Mouse (Mus musculus): ENCODE data around the gene Lmf1. TPM values are rescaled to one million over a fixed set of nuclear protein-coding genes. Genes with fewer than 3 reads are reported as not detected.

Lmf1 gene
- polyA plus RNA-seq, 1 experiment from 2014 or later: 23.8 TPM

DNA sequence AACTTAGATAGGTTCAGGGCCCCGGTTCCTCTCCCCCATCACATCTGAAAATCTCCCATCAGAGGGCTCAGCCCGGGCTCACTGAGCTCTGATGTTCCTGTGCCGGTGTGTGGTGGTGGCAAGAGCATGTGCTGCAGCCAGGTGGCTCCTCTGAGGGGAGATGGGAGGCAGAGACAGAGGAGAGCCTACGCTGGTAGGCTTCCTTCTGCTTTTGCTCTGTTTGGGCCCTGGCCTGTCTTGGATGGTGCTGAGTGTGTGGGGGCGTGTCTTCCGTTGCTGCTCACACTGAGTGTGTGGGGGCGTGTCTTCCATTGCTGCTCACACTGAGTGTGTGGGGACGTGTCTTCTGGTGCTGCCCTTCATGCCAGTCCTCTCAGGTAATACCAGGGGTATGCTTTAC, 23.5 kb downstream of the Lmf1 start:
- Histone ChIP-seq H3K4me3 (ENCODE audit: low read depth, low read length) (no peak overlapping the region), H3K9me3 (ENCODE audit: control insufficient read depth, low read length) (no peaks in the 10 kb centered on the region), H3K4me1 (ENCODE audit: control insufficient read depth, insufficient read depth, low read length) (peaks cover 24% of the 10 kb centered on the region), H3K27me3 (ENCODE audit: control insufficient read depth, insufficient read depth, low read length) (peaks cover 29% of the 10 kb centered on the region), H3K27ac (replicated peaks; ENCODE audit: low read depth, low read length) (no peak overlapping the region), H3K9ac (ENCODE audit: low read length) (no peak overlapping the region), H3K4me2 (ENCODE audit: low read depth, severe bottlenecking) (no peak overlapping the region), H3K36me3 (ENCODE audit: control insufficient read depth, insufficient read depth, low read length) (no peaks in the 10 kb centered on the region)
- 79% methylated on average over 8 of the region's 8 CpGs for WGBS
- ATAC-seq (ENCODE audit: insufficient number of reproducible peaks, low FRiP score, low TSS enrichment, low read depth) (no peak), DNase-seq (ENCODE audit: low spot score) (no peak)

DNA sequence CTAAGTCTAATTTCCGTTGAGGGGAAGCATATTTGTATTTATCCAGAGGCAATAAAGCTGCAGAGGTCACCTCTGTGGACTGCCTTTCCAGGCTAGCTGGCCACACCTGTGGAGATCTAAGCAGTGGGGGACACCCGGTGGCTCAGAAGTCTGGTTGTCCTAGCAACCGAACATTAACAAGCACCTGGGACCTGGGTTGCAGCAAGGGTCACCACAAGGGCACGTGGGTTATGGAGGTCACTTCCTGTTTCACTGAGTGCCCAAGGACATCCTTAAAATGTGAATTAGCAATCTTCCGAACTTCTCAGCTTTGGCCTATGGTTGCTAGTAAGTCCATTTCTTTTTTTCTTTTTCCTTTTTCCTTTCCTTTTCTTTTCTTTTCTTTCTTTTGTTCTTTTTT, 25.3 kb downstream of the Lmf1 start:
- WGBS: 7% methylated on average over 5 of the region's 5 CpGs
- Histone ChIP-seq H3K4me3 (ENCODE audit: low read depth, low read length) (no peak overlapping the region), H3K9me3 (ENCODE audit: control insufficient read depth, low read length) (no peaks in the 10 kb centered on the region), H3K27me3 (ENCODE audit: control insufficient read depth, insufficient read depth, low read length) (peaks cover 13% of the 10 kb centered on the region; the same call in 1 of the 2 replicates), H3K36me3 (ENCODE audit: control insufficient read depth, insufficient read depth, low read length) (peaks cover 2% of the 10 kb centered on the region; the same call in 1 of the 2 replicates), H3K4me2 (ENCODE audit: low read depth, severe bottlenecking) (no peak overlapping the region), H3K9ac (ENCODE audit: low read length) (no peak overlapping the region), H3K27ac (replicated peaks; ENCODE audit: low read depth, low read length) (no peak overlapping the region), H3K4me1 (ENCODE audit: control insufficient read depth, insufficient read depth, low read length) (peaks cover 21% of the 10 kb centered on the region)
- ATAC-seq (ENCODE audit: insufficient number of reproducible peaks, low FRiP score, low TSS enrichment, low read depth): no peak
- DNase-seq (ENCODE audit: low spot score): peak; percentile 65

GRCm38 (mm10) chr17:25608137-25608785, 29.4 kb downstream of the Lmf1 start:
- Histone ChIP-seq H3K9me3 (ENCODE audit: control insufficient read depth, low read length) (no peaks in the 10 kb centered on the region), H3K36me3 (ENCODE audit: control insufficient read depth, insufficient read depth, low read length) (peaks cover 2% of the 10 kb centered on the region; the same call in 1 of the 2 replicates), H3K4me3 (ENCODE audit: low read depth, low read length) (no peak overlapping the region), H3K27ac (replicated peaks; ENCODE audit: low read depth, low read length) (no peak overlapping the region), H3K9ac (ENCODE audit: low read length) (0 out of 2 replicates have a peak overlapping the region, but pooled peaks have one; percentile 2), H3K27me3 (ENCODE audit: control insufficient read depth, insufficient read depth, low read length) (no peaks in the 10 kb centered on the region), H3K4me1 (ENCODE audit: control insufficient read depth, insufficient read depth, low read length) (peaks cover 25% of the 10 kb centered on the region), H3K4me2 (ENCODE audit: low read depth, severe bottlenecking) (no peak overlapping the region)
- WGBS: 89% methylated on average over 11 of the region's 11 CpGs
- ATAC-seq (ENCODE audit: insufficient number of reproducible peaks, low FRiP score, low TSS enrichment, low read depth) (no peak), DNase-seq (ENCODE audit: low spot score) (no peak)

DNA sequence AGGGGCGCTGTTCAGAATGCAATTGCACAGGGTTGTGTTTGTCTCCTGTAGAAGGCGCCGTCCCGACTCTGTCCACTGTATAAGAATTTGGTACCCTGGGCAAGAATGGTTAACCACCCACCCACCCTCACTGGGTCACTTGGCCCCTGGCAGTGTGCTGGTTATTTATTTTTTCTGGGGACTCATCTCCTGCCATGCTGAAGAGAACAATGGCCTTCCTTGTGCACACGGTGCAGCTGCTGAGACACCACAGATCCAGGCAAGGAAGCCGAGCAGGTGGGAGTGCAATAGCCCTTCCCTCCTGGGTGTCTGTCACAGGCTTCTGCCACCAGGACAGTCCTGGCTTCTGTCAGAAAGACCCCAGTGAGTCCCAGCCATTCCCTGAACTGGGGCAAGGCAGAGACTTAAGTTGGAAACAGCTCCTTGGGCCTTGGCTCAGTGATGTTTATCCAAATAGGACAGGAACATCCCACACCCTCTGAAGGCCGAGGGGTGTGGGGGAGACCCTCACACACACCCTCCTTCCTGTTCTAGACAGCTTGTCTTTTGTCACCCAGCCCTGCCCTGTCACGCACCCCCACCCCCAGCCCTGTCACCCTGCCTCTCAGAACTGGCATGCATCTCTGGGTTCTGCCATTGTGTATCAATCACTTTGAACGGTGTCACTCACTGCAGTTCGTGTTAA, 30.1 kb downstream of the Lmf1 start:
- H3K27me3 ChIP-seq (ENCODE audit: control insufficient read depth, insufficient read depth, low read length): no peaks in the 10 kb centered on the region
- no peak for ATAC-seq (ENCODE audit: insufficient number of reproducible peaks, low FRiP score, low TSS enrichment, low read depth)
- H3K27ac ChIP-seq (replicated peaks; ENCODE audit: low read depth, low read length): no peak overlapping the region
- 78% methylated on average over 10 of the region's 10 CpGs for WGBS
- no peak overlapping the region for H3K4me3 ChIP-seq (ENCODE audit: low read depth, low read length)
- no peak for DNase-seq (ENCODE audit: low spot score)
- peaks cover 2% of the 10 kb centered on the region; the same call in 1 of the 2 replicates for H3K36me3 ChIP-seq (ENCODE audit: control insufficient read depth, insufficient read depth, low read length)
- 0 out of 2 replicates have a peak overlapping the region, but pooled peaks have one; percentile 2 for H3K9ac ChIP-seq (ENCODE audit: low read length)
- no peak overlapping the region for H3K4me2 ChIP-seq (ENCODE audit: low read depth, severe bottlenecking)
- H3K4me1 ChIP-seq (ENCODE audit: control insufficient read depth, insufficient read depth, low read length): peaks cover 18% of the 10 kb centered on the region
- no peaks in the 10 kb centered on the region for H3K9me3 ChIP-seq (ENCODE audit: control insufficient read depth, low read length)

GRCm38 (mm10) chr17:25609506-25609828, 30.6 kb downstream of the Lmf1 start:
- ATAC-seq (ENCODE audit: insufficient number of reproducible peaks, low FRiP score, low TSS enrichment, low read depth): no peak
- Histone ChIP-seq H3K4me2 (ENCODE audit: low read depth, severe bottlenecking) (no peak overlapping the region), H3K4me1 (ENCODE audit: control insufficient read depth, insufficient read depth, low read length) (peaks cover 15% of the 10 kb centered on the region), H3K4me3 (ENCODE audit: low read depth, low read length) (no peak overlapping the region), H3K36me3 (ENCODE audit: control insufficient read depth, insufficient read depth, low read length) (peaks cover 2% of the 10 kb centered on the region; the same call in 1 of the 2 replicates), H3K9ac (ENCODE audit: low read length) (no peak overlapping the region), H3K9me3 (ENCODE audit: control insufficient read depth, low read length) (no peaks in the 10 kb centered on the region), H3K27ac (replicated peaks; ENCODE audit: low read depth, low read length) (no peak overlapping the region), H3K27me3 (ENCODE audit: control insufficient read depth, insufficient read depth, low read length) (no peaks in the 10 kb centered on the region)
- WGBS: 67% methylated on average over 3 of the region's 3 CpGs
- no peak for DNase-seq (ENCODE audit: low spot score)

DNA sequence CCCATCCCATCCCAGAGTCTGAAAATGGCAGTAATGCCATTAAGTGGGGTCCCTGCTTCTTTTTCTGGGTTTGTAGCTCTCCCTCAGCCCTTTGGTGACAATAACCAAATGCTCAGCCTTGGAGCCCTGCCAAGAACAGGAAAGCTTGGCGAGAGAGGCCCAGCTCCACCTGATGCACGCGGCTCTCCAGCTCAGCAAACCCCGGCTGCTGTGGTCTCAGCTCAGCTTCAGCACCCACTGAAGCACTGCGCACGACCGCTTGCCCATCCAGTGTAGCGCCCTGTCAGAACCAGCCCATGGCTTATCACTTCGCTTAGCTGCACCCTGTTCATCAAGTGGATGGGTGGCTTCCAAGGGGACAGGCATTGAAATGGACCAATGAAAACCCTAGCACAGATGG, 31.3 kb downstream of the Lmf1 start:
- Histone ChIP-seq H3K4me3 (ENCODE audit: low read depth, low read length) (no peak overlapping the region), H3K27ac (replicated peaks; ENCODE audit: low read depth, low read length) (no peak overlapping the region)
- 76% methylated on average over 9 of the region's 9 CpGs for WGBS

GRCm38 (mm10) chr17:25612537-25612936, 33.7 kb downstream of the Lmf1 start:
- no peak overlapping the region for H3K27ac ChIP-seq (replicated peaks; ENCODE audit: low read depth, low read length)
- H3K9ac ChIP-seq (ENCODE audit: low read length): no peak overlapping the region
- no peaks in the 10 kb centered on the region for H3K27me3 ChIP-seq (ENCODE audit: control insufficient read depth, insufficient read depth, low read length)
- peaks cover 8% of the 10 kb centered on the region for H3K4me1 ChIP-seq (ENCODE audit: control insufficient read depth, insufficient read depth, low read length)
- H3K4me3 ChIP-seq (ENCODE audit: low read depth, low read length): no peak overlapping the region
- H3K4me2 ChIP-seq (ENCODE audit: low read depth, severe bottlenecking): no peak overlapping the region
- 75% methylated on average over 9 of the region's 9 CpGs for WGBS
- ATAC-seq (ENCODE audit: insufficient number of reproducible peaks, low FRiP score, low TSS enrichment, low read depth): no peak
- peaks cover 2% of the 10 kb centered on the region; the same call in 1 of the 2 replicates for H3K36me3 ChIP-seq (ENCODE audit: control insufficient read depth, insufficient read depth, low read length)
- DNase-seq (ENCODE audit: low spot score): no peak
- no peaks in the 10 kb centered on the region for H3K9me3 ChIP-seq (ENCODE audit: control insufficient read depth, low read length)

More for the DNA sequence above, 31.3 kb downstream of the Lmf1 start:
- H3K4me2 ChIP-seq (ENCODE audit: low read depth, severe bottlenecking): no peak overlapping the region
- ATAC-seq (ENCODE audit: insufficient number of reproducible peaks, low FRiP score, low TSS enrichment, low read depth) (no peak), DNase-seq (ENCODE audit: low spot score) (no peak)
- peaks cover 9% of the 10 kb centered on the region for H3K4me1 ChIP-seq (ENCODE audit: control insufficient read depth, insufficient read depth, low read length)
- no peaks in the 10 kb centered on the region for H3K27me3 ChIP-seq (ENCODE audit: control insufficient read depth, insufficient read depth, low read length)
- peaks cover 2% of the 10 kb centered on the region; the same call in 1 of the 2 replicates for H3K36me3 ChIP-seq (ENCODE audit: control insufficient read depth, insufficient read depth, low read length)
- no peak overlapping the region for H3K9ac ChIP-seq (ENCODE audit: low read length)
- no peaks in the 10 kb centered on the region for H3K9me3 ChIP-seq (ENCODE audit: control insufficient read depth, low read length)

DNA sequence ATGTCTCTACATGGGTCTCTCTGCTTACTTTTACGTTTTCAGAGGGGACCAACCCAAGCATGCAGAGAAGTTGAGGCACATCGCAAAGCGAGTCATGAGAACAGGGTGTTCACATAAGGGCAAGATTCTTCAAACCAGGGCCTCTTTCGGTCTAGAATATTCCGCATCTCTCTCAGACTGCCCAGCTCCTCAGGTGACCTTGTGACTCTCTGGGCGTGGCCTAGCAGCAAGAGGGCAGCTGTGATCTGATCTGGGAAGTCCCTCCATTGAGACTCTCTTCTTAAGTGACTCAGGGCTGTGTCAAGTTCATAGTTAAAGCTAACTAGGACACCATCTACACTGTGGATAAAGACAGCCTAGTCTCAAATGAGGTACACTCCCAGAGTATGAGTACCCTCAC, 34.4 kb downstream of the Lmf1 start:
- DNase-seq (ENCODE audit: low spot score): no peak
- H3K27ac ChIP-seq (replicated peaks; ENCODE audit: low read depth, low read length): no peak overlapping the region
- no peak for ATAC-seq (ENCODE audit: insufficient number of reproducible peaks, low FRiP score, low TSS enrichment, low read depth)
- no peaks in the 10 kb centered on the region for H3K9me3 ChIP-seq (ENCODE audit: control insufficient read depth, low read length)
- H3K4me2 ChIP-seq (ENCODE audit: low read depth, severe bottlenecking): no peak overlapping the region
- peaks cover 8% of the 10 kb centered on the region for H3K4me1 ChIP-seq (ENCODE audit: control insufficient read depth, insufficient read depth, low read length)
- no peak overlapping the region for H3K9ac ChIP-seq (ENCODE audit: low read length)
- H3K36me3 ChIP-seq (ENCODE audit: control insufficient read depth, insufficient read depth, low read length): no peaks in the 10 kb centered on the region; the same call in 1 of the 2 replicates
- H3K4me3 ChIP-seq (ENCODE audit: low read depth, low read length): no peak overlapping the region
- H3K27me3 ChIP-seq (ENCODE audit: control insufficient read depth, insufficient read depth, low read length): no peaks in the 10 kb centered on the region
- WGBS: 95% methylated on average over 6 of the region's 6 CpGs
